Mouse (Mus musculus) lung, embryonic 15.5 days (tissue): ENCODE data around the gene Tmem210. TPM values are rescaled to one million over a fixed set of nuclear protein-coding genes. Genes with fewer than 3 reads are reported as not detected.

ENCODE experiments used
- ATAC-seq: fragments of 200-750 bp; cut with Nextera tagmentation; 2 replicates; pipeline ENCODE4 v1.8.0; 2017; ENCODE audit warnings: moderate number of reproducible peaks, borderline replicate concordance; ENCODE audit not compliant: low FRiP score, low TSS enrichment; ENCODE audit errors: extremely low read depth
- H3K27ac ChIP-seq: fragments of 300-500 bp; sonication (generic); 2 replicates; pipeline ENCODE4 v1.5.1; 2015; ENCODE audit warnings: moderate library complexity, mild to moderate bottlenecking, inconsistent platforms
- H3K27me3 ChIP-seq: fragments of 300-500 bp; sonication (generic); 2 replicates; pipeline ENCODE4 v1.6.1; 2015; ENCODE audit warnings: inconsistent platforms
- H3K36me3 ChIP-seq: fragments of 300-500 bp; sonication (generic); 2 replicates; pipeline ENCODE4 v1.6.1; 2015; ENCODE audit warnings: inconsistent platforms
- H3K4me1 ChIP-seq: fragments of 300-500 bp; sonication (generic); 2 replicates; pipeline ENCODE4 v1.6.1; 2015; ENCODE audit warnings: inconsistent platforms
- H3K4me2 ChIP-seq: fragments of 300-500 bp; sonication (generic); 2 replicates; pipeline ENCODE4 v1.6.1; 2015; ENCODE audit warnings: inconsistent platforms, mild to moderate bottlenecking, moderate library complexity
- H3K4me3 ChIP-seq: fragments of 300-500 bp; sonication (generic); 2 replicates; pipeline ENCODE4 v1.5.1; 2015; ENCODE audit warnings: mild to moderate bottlenecking, inconsistent platforms
- H3K9ac ChIP-seq: fragments of 300-500 bp; sonication (generic); 2 replicates; pipeline ENCODE4 v1.6.1; 2015; ENCODE audit warnings: inconsistent platforms
- H3K9me3 ChIP-seq: fragments of 300-500 bp; sonication (generic); 2 replicates; pipeline ENCODE4 v1.6.1; 2016; ENCODE audit warnings: inconsistent platforms
- WGBS: fragments of 180-500 bp; shearing (Covaris S2); methylation state at CpG from one replicate; pipeline ENCODE4 v1.1.7; 2015; 5-methylcytosine and 5-hydroxymethylcytosine counted together
- polyA plus RNA-seq: library from polyadenylated mRNA; unstranded; fragments of >200 nt; fragmentation: Nextera tagmentation; extraction: Ambion mirVana; gene quantifications from 2 replicates; pipeline ENCODE4 v1.2.1, GENCODE M21; 2015

Tmem210 gene
- polyA plus RNA-seq, 1 experiment from 2014 or later = not detected

DNA sequence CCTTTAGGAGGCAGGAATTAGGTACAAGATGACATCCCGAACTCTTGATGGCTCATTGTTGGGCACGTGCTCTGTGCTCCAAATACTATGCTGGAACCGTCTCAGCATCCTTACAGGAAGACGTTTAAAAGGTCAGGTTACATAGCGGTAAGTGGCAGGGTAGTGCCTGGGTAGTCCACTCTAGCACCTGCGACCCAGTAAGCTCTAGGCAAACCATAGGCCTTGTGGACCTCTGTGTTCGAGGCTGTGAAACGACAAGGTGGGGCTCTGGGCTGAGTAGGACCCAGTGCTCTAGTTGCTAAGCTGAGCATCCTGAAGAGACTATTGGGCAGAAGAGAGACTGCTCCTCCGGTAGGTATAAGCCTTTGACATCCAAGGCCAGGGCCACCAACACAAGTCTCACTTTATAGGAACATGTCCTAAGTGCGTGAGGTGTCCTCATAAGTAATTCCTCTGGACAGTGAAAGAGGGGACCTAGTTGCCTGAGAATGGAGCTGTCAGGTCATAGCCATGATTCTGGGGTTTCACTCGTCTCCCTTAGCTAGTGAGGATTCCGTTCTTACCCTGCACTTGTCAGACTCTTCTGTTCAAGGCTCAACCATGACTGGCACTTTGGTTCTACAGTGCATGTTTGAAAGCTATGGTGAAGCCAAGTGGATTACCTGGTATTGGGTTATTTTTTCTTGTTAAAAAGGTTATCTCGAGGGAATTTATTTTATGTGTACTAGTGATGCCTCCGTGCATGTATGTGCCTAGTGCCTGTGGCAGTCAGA, 17.8 kb downstream of the Tmem210 start:
- ATAC-seq = no peak
- Histone ChIP-seq H3K9ac (peak overlapping the region; percentile 34; the same call in 1 of the 2 replicates), H3K36me3 (no peaks in the 10 kb centered on the region), H3K4me2 (peak overlapping the region; percentile 79), H3K27ac (no peak overlapping the region), H3K4me3 (peak overlapping the region; percentile 44), H3K9me3 (no peaks in the 10 kb centered on the region), H3K27me3 (peaks cover 65% of the 10 kb centered on the region), H3K4me1 (peaks cover 10% of the 10 kb centered on the region)
- WGBS = 42% methylated on average over 14 of the region's 14 CpGs

DNA sequence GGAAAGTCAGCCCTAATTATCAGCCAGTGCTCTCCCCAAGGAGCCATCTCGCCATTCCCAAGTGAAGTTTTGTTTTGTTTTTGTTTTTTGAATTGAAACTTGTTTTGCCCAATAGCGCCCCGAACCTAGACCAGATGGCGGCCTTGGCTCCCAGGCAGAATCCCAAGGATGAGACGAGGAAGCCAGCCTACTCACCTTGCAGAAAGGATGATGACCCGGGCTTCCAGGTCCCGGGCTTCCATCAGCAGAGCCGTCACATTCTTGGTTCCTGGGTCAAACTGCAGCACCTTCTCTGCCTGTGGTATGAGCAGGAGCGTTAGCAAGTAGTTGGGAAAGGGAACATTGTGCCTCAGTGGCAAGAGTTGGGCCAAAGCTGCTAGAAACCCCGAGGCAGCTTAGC, 22.2 kb downstream of the Tmem210 start:
- H3K9ac ChIP-seq = no peak overlapping the region
- peaks cover 93% of the 10 kb centered on the region for H3K27me3 ChIP-seq
- ATAC-seq = no peak
- H3K36me3 ChIP-seq = no peaks in the 10 kb centered on the region
- WGBS = 48% methylated on average over 10 of the region's 10 CpGs
- no peak overlapping the region for H3K27ac ChIP-seq
- peaks cover 3% of the 10 kb centered on the region for H3K4me1 ChIP-seq
- no peaks in the 10 kb centered on the region for H3K9me3 ChIP-seq
- H3K4me2 ChIP-seq = no peak overlapping the region
- no peak overlapping the region for H3K4me3 ChIP-seq

DNA sequence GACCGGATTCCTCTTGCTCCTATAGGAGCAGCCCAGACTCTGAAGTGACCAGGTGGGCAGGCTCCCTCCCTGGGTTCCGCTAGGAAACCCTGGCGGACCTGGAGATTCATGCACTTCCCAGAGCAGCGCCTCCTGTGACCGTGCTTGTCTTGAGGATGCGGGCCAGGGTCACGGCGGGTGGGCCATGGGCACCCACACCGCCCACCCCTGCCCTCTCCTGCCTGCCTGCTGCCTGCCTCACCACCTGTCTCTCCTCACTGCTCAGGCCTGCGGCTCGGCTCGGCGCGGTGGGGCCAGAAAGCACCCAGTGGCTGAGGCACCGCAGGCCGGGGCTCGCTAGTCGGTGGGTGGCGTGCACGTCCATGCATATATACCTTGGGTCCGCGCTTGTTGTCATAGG, 23.0 kb downstream of the Tmem210 start:
- Histone ChIP-seq H3K27ac (no peak overlapping the region), H3K27me3 (peaks cover 92% of the 10 kb centered on the region), H3K4me2 (no peak overlapping the region), H3K36me3 (no peaks in the 10 kb centered on the region), H3K4me3 (no peak overlapping the region), H3K9ac (no peak overlapping the region), H3K4me1 (no peaks in the 10 kb centered on the region), H3K9me3 (no peaks in the 10 kb centered on the region)
- WGBS = 2% methylated on average over 22 of the region's 22 CpGs
- ATAC-seq = no peak

DNA sequence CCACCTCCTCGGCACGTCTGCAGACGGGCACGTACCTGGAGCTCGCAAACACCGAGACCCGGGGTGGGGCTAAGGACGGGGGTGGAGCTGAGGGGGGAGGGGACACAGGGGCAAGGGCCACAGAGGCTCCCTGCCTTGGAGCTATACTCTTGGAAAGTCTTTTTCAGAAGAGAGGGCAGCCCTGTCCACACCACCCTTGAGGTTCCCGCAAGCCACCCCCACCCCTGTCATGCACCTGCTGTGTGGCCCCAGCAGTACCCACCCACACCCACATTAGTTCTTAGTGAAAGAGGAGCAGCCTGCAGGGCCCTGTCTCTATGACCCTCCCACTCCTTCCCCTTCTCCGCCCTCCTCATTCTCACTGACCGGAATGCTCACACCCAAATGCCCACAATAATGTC, 23.5 kb downstream of the Tmem210 start:
- Histone ChIP-seq H3K27ac (no peak overlapping the region), H3K4me1 (no peaks in the 10 kb centered on the region), H3K27me3 (peaks cover 92% of the 10 kb centered on the region), H3K9ac (no peak overlapping the region), H3K4me2 (no peak overlapping the region), H3K4me3 (no peak overlapping the region), H3K9me3 (no peaks in the 10 kb centered on the region), H3K36me3 (no peaks in the 10 kb centered on the region)
- ATAC-seq = no peak
- WGBS = 2% methylated on average over 11 of the region's 11 CpGs

DNA sequence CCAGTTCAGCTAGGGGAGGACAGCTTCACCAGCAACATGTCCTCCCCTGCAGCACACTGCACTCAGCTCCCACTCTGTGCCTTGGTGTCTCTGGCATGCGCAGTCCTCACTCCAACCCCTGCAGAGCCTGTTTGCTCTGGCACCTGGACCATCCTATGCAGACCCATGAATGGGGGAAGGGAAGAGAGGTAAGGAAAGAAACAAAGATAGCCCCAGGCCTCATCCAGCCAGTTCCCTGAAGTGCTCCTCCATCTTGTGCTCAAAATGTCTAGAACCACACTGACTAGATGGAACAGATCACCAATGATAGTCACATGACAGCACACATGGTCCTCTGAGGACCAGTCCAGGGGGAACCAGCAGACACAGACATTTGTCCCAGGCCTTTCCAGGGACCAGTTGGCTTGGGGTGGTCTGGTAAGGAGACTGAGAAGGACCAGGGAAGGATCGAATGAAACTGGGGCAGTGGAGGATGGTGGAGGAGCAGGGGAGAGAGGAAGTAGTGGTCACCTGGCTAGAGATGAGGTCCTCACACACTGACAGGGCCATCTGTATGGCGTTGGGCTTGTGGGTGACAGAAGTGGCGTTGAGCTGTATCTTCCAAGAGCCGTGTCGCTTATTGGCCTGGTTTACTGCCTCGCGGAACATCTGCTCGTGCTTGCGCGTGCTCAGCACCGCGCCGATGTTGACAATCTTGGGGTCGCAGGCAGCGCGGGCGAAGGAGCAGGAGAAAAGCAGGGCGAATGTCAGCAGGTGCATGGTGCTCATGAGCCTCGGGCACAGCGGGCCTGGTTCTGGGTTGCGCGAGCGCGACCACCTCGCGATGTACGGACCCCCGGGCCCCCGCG, 30.4 kb downstream of the Tmem210 start:
- peak overlapping the region; percentile 26 for H3K4me3 ChIP-seq
- peaks cover 63% of the 10 kb centered on the region for H3K27me3 ChIP-seq
- H3K9ac ChIP-seq = no peak overlapping the region
- H3K9me3 ChIP-seq = no peaks in the 10 kb centered on the region
- peak overlapping the region; percentile 54 for H3K4me2 ChIP-seq
- WGBS = 4% methylated on average over 31 of the region's 31 CpGs
- H3K4me1 ChIP-seq = peaks cover 9% of the 10 kb centered on the region
- H3K36me3 ChIP-seq = no peaks in the 10 kb centered on the region
- no peak overlapping the region for H3K27ac ChIP-seq
- no peak; the same call in 1 of the 2 replicates for ATAC-seq

DNA sequence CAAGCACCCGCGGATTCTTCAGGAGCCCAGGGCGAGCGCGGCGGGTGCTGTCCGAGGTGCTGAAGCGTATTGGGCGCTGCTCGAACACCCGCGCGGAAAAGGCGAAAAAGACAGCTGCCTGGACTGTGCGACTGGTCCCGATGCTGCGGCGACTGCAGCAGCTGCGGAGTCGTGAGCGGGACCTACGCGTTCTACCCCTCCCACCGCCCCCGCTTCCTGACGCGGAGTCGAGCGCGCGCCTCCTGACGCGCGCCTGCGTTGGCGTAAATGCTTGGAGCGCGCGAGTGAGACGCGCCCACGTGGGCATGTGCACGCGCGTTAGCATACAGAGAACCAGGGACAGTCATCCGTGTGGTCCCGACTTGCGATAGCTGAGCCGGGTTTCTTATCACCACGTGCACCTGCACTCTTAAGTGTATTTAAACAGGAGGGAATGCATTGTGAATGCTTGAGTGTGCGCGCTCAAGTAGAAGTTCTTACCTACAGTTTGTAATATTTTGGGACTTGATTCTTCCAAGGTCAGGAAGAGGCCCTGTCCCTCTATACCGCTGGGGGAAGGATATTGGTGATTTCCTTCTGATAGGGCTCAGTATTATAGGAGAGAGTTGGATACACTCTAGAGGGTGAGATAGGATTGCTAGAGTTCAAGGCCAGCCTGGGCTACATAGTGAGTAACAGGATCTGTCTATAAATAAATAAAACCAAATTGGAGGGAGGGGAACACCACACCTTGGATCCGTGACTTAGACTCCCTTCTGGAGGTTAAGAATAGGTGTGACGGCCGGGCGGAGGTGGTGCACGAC, 31.2 kb downstream of the Tmem210 start, which contains the start of gene Grin1:
Gene Grin1 (minus strand): TSS at position 217 of the 803 bp plus-strand sequence.
- peak; percentile 27; the same call in 1 of the 2 replicates for ATAC-seq
- no peak within 1 kb of the TSS for H3K9ac ChIP-seq
- peak within 1 kb of the TSS; percentile 26 for H3K4me3 ChIP-seq
- H3K36me3 ChIP-seq = no peaks in the 10 kb centered on the region
- H3K9me3 ChIP-seq = no peaks in the 10 kb centered on the region
- peaks cover 55% of the 10 kb centered on the region for H3K27me3 ChIP-seq
- WGBS = 9% methylated on average over 58 of the region's 58 CpGs
- H3K4me1 ChIP-seq = peaks cover 9% of the 10 kb centered on the region
- no peak within 1 kb of the TSS for H3K27ac ChIP-seq
- H3K4me2 ChIP-seq = peak within 1 kb of the TSS; percentile 54

DNA sequence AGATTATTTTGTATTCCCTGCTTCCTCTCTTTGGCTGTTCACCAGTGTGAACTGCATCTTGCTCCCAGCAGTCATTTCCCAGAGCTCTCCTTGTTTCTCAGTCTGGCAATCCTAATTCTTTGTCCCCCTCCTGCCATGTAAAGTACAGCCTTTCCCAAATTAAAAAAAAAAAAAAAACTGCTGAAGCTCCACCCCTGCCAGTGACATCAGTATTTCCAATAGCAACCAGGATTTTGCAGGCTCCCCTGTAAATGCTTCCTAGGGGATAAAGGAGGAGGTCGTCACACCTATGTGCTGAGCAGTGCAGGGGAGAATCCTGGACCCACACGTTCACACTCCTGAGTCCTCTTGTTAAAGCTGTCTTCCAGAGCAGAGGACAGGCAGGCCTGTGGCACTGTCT, 32.1 kb downstream of the Tmem210 start:
- H3K9me3 ChIP-seq = no peaks in the 10 kb centered on the region
- H3K4me2 ChIP-seq = no peak overlapping the region
- no peak overlapping the region for H3K4me3 ChIP-seq
- no peak for ATAC-seq
- H3K36me3 ChIP-seq = no peaks in the 10 kb centered on the region
- peaks cover 49% of the 10 kb centered on the region for H3K27me3 ChIP-seq
- H3K4me1 ChIP-seq = peaks cover 9% of the 10 kb centered on the region
- H3K27ac ChIP-seq = no peak overlapping the region
- WGBS = 31% methylated on average over 2 of the region's 2 CpGs
- no peak overlapping the region for H3K9ac ChIP-seq

DNA sequence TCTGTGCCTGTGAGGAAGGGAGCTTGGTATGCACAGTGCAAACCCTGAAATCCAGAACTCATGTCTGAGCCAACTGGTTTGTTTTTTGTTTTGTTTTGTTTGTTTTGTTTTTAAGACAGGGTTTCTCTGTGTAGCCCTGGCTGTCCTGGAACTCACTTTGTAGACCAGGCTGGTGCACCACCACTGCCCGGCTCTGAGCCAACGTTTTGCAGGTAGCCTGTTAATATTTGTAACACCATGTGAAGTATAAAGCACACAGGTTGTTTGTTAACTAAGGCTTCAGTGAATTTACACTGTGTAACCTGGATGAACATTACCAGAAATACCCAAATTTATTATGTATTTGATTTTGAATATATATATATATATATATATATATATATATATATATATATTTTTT, 38.1 kb downstream of the Tmem210 start:
- no peak overlapping the region for H3K9ac ChIP-seq
- ATAC-seq = no peak
- H3K27ac ChIP-seq = no peak overlapping the region
- no peaks in the 10 kb centered on the region for H3K9me3 ChIP-seq
- no peaks in the 10 kb centered on the region for H3K27me3 ChIP-seq
- no peaks in the 10 kb centered on the region for H3K4me1 ChIP-seq
- H3K36me3 ChIP-seq = no peaks in the 10 kb centered on the region
- 62% methylated on average over 2 of the region's 2 CpGs for WGBS
- no peak overlapping the region for H3K4me2 ChIP-seq
- H3K4me3 ChIP-seq = no peak overlapping the region

DNA sequence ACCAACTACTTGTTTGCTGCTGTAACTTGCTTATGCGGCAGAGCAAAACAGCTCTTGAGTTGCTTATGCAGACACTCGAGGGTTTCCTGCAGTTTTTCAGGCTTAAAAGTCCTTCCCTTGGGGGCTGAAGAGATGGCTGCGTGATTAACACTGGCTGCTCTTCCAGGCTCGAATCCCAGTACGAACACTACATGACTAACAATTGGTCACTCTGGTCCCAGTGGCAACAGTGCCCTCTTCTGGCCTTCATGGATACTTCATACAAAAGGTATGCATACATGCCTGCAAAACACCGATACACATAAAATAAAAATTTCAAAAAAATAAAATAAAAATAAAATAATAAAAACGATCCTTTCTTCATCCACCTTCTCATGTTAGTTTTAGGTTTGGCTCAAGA, 40.5 kb downstream of the Tmem210 start:
- H3K36me3 ChIP-seq = no peaks in the 10 kb centered on the region
- H3K27ac ChIP-seq = no peak overlapping the region
- WGBS = 39% methylated on average over 7 of the region's 7 CpGs
- no peaks in the 10 kb centered on the region for H3K9me3 ChIP-seq
- no peaks in the 10 kb centered on the region for H3K27me3 ChIP-seq
- no peak overlapping the region for H3K4me2 ChIP-seq
- ATAC-seq = no peak
- H3K9ac ChIP-seq = no peak overlapping the region
- H3K4me1 ChIP-seq = peaks cover 11% of the 10 kb centered on the region
- H3K4me3 ChIP-seq = no peak overlapping the region

DNA sequence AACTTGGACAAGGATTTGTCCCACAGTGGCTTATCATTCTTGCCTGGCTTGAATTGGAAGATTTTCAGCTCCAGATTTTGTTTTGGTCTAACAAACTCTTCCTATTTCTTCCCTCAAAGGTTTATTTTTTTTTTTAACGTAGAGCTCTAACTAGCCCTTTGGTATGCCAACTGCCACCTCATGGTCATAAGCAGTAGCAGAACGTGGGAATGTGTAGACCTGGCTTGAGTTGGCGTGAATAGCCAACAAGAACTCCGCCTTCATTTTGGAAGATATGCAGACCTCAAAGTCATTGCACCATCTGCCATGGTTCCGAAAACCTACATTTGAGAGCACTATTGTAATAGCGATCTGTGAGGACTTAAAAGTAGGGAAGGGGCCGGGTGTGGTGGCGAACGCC, 43.5 kb downstream of the Tmem210 start:
- ATAC-seq = no peak
- no peaks in the 10 kb centered on the region for H3K9me3 ChIP-seq
- peaks cover 23% of the 10 kb centered on the region for H3K36me3 ChIP-seq
- H3K4me1 ChIP-seq = peaks cover 17% of the 10 kb centered on the region
- 47% methylated on average over 9 of the region's 9 CpGs for WGBS
- H3K4me2 ChIP-seq = peak overlapping the region; percentile 54
- H3K27me3 ChIP-seq = no peaks in the 10 kb centered on the region
- H3K9ac ChIP-seq = peak overlapping the region; percentile 88
- no peak overlapping the region for H3K27ac ChIP-seq
- H3K4me3 ChIP-seq = peak overlapping the region; percentile 80

DNA sequence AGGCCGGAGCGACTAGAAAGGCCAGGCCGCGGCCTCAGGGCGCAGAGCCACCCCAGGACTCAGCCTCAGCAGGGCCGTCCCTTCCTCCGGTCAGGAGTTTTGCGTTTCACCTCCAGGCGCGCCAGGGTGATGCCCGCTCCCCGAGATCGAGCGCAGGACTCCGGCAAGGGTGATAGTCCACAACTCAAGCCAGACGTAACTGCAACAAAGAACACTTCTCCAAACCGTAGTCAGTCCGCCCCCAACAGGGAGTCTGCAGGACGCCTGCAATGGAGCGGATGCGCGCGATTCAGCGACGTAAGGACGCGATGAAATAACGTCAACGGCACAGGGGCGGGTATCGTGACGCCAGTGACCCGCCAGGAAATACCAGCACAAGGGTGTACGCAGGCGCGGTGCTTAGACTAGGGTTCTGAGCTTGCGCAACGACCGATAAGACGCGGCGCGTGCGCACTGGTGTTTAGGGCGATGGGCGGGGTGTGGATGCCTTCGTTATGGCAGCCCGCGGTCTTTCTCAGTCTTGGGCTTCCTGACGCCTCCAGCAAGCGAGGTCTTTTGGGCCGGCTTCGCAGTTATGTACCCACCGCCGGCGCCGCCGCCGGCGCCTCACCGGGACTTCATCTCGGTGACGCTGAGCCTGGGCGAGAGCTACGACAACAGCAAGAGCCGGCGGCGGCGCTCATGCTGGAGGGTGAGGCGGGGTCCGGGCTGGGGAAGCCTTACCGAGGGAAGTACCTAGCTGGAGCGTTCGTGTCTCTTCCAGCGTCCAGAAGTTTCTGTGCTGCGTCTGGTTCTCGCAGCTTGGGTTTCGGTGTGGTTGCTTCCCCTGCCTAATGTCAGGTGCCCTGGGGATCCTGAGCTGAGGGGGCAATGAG, 44.6 kb downstream of the Tmem210 start, which contains the start of gene Man1b1:
Gene Man1b1 (plus strand): TSS at position 53 of the 875 bp plus-strand sequence.
- Histone ChIP-seq H3K4me3 (peak within 1 kb of the TSS; percentile 80), H3K27me3 (no peaks in the 10 kb centered on the region), H3K4me2 (peak within 1 kb of the TSS; percentile 87), H3K9ac (peak within 1 kb of the TSS; percentile 88), H3K4me1 (peaks cover 17% of the 10 kb centered on the region), H3K36me3 (peaks cover 34% of the 10 kb centered on the region), H3K27ac (peak within 1 kb of the TSS; percentile 80), H3K9me3 (no peaks in the 10 kb centered on the region)
- under 1% methylated on average over 78 of the region's 78 CpGs for WGBS
- ATAC-seq = peak; percentile 99
